Mouse (Mus musculus): ENCODE results near the gene Kdm4a. TPM values are rescaled to one million over a fixed set of nuclear protein-coding genes. Genes with fewer than 3 reads are reported as not detected.

Kdm4a gene
- total and polyA plus RNA-seq, 3 experiments, result 36.9 to 58.8 (median 43.6) TPM

DNA sequence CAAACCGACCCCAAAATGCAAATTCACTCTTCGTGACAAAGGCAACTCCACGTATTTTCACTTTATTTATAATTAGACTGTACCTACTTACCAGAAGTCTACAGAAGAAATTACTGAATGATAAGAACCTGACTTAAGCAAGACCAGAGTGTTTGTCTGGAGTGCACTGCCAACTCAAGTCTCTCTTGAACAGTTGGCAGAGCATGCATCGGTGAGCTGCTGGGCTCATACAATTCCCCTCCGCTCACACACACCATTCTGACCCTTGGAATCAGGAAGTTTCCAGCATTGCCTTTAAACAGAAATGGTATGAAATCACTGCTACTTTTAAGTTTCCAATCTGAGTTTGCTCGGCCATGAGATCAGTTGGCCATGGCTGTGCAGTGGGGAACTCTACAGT lies 81.3 kb downstream of the Kdm4a start:
- H3K9me3 ChIP-seq (replicated peaks; ENCODE audit: low read length), result no peaks in the 10 kb centered on the region
- peaks cover 14 to 19% of the 10 kb centered on the region in 2 experiments for H3K4me1 ChIP-seq (ENCODE audit: control insufficient read depth in 1 of 2, insufficient read depth in 2 of 2)
- in situ Hi-C loops (cut with MboI; ENCODE audit: low pct_ligation_motif_present, low pct_unique_long_range_greater_than_20kb, low sequenced_read_pairs), result loop anchor here (5.0 to 25.0 kb wide), 2 partner anchors 79 to 261 kb away; partner anchors contain the start of gene Slc6a9
- H3K27me3 ChIP-seq (replicated peaks), result no peaks in the 10 kb centered on the region
- dilution Hi-C loops (cut with MboI; ENCODE audit: extremely low pct_ligation_motif_present, extremely low pct_unique_long_range_greater_than_20kb, low sequenced_read_pairs), result no loop called here
- TF ChIP-seq E2F4 (IDR thresholded peaks at IDR 0.05; ENCODE audit: insufficient replicate concordance, low read depth, low read length) (no peak), CTCF (conservative IDR thresholded peaks at IDR 0.05 in 1 of 2, IDR thresholded peaks at IDR 0.05 in 1 of 2; ENCODE audit: low read depth in 2 of 2, low read length in 2 of 2) (no peak), JUND (conservative IDR thresholded peaks at IDR 0.05; ENCODE audit: low read depth, low read length) (no peak), MAX (IDR thresholded peaks at IDR 0.05; ENCODE audit: low read length) (no peak), GABPA (IDR thresholded peaks at IDR 0.05; ENCODE audit: insufficient replicate concordance, low read depth, low read length) (no peak), SIN3A (IDR thresholded peaks at IDR 0.05; ENCODE audit: low read length) (no peak), MAZ (IDR thresholded peaks at IDR 0.05; ENCODE audit: low read depth, low read length) (no peak), BHLHE40 (IDR thresholded peaks at IDR 0.05; ENCODE audit: low read depth, low read length) (no peak), EP300 (IDR thresholded peaks at IDR 0.05; ENCODE audit: low read length) (no peak)
- H3K4me3 ChIP-seq (replicated peaks in 1 of 3; ENCODE audit: low read depth in 2 of 3, low read length in 2 of 3, poor library complexity in 1 of 3), result no peak overlapping the region
- H3K4me2 ChIP-seq (ENCODE audit: insufficient read depth, low read depth, poor library complexity, severe bottlenecking), result no peak overlapping the region
- H3K9ac ChIP-seq (ENCODE audit: insufficient read depth, low read depth), result no peak overlapping the region
- H3K36me3 ChIP-seq (replicated peaks in 1 of 2; ENCODE audit: control insufficient read depth in 1 of 2, insufficient read depth in 1 of 2, low read length in 1 of 2), result peaks cover 6 to 34% of the 10 kb centered on the region in 2 experiments
- H3K79me2 ChIP-seq (replicated peaks; ENCODE audit: control insufficient read depth, extremely low read depth, insufficient read depth, poor library complexity, severe bottlenecking), result no peaks in the 10 kb centered on the region
- no peak overlapping the region for H3K27ac ChIP-seq (ENCODE audit: insufficient read depth, low read depth)
- DNase-seq (ENCODE audit: extremely low read depth), result no peak

DNA sequence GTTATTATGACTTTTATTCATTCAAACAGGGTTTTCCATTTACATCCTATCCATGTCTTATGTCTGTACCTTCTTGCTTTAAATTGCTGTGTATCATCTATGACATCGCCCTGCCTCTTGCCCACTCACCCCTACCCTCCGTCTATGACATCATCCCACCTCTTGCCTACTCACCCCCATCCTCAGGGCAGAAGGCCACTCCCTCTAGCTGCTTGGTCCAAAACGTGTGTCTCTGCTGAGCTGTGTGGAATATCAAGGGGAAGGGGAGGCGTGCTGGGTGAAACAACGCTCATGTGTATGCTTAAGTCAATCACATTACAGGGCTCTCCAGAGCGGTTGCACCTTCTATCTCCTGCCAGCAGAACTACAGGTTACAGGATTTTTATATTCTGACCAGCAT lies 83.8 kb downstream of the Kdm4a start:
- H3K9me3 ChIP-seq (replicated peaks; ENCODE audit: low read length), result no peaks in the 10 kb centered on the region
- TF ChIP-seq ZMIZ1 (IDR thresholded peaks at IDR 0.05; ENCODE audit: low read depth, low read length) (no peak), EP300 (IDR thresholded peaks at IDR 0.05; ENCODE audit: low read length) (no peak), RCOR1 (conservative IDR thresholded peaks at IDR 0.05; ENCODE audit: low read depth, low read length) (no peak), POLR2AphosphoS2 (IDR thresholded peaks at IDR 0.05; ENCODE audit: low read depth, low read length) (no peak), USF1 (IDR thresholded peaks at IDR 0.05; ENCODE audit: low read depth, low read length) (no peak), JUN (IDR thresholded peaks at IDR 0.05; ENCODE audit: insufficient read depth, low read depth, low read length) (no peak)
- in situ Hi-C loops (cut with MboI; ENCODE audit: low pct_ligation_motif_present, low pct_unique_long_range_greater_than_20kb, low sequenced_read_pairs), result loop anchor here (5.0 to 25.0 kb wide), 2 partner anchors 81 to 259 kb away; partner anchors contain the start of gene Slc6a9
- dilution Hi-C loops (cut with MboI; ENCODE audit: extremely low pct_ligation_motif_present, extremely low pct_unique_long_range_greater_than_20kb, low sequenced_read_pairs), result no loop called here
- DNase-seq (ENCODE audit: extremely low read depth), result no peak
- no peaks in the 10 kb centered on the region for H3K79me2 ChIP-seq (replicated peaks; ENCODE audit: control insufficient read depth, extremely low read depth, insufficient read depth, poor library complexity, severe bottlenecking)
- H3K27ac ChIP-seq (ENCODE audit: insufficient read depth, low read depth), result no peak overlapping the region
- no peak overlapping the region for H3K9ac ChIP-seq (ENCODE audit: insufficient read depth, low read depth)
- H3K4me2 ChIP-seq (ENCODE audit: insufficient read depth, low read depth, poor library complexity, severe bottlenecking), result no peak overlapping the region
- peaks cover 14 to 19% of the 10 kb centered on the region in 2 experiments for H3K4me1 ChIP-seq (ENCODE audit: control insufficient read depth in 1 of 2, insufficient read depth in 2 of 2)
- H3K4me3 ChIP-seq (replicated peaks in 1 of 3; ENCODE audit: low read depth in 2 of 3, low read length in 2 of 3, poor library complexity in 1 of 3), result no peak overlapping the region
- H3K36me3 ChIP-seq (replicated peaks in 1 of 2; ENCODE audit: control insufficient read depth in 1 of 2, insufficient read depth in 1 of 2, low read length in 1 of 2), result peaks cover 0 to 34% of the 10 kb centered on the region in 2 experiments
- H3K27me3 ChIP-seq (replicated peaks), result no peaks in the 10 kb centered on the region
